Mouse (Mus musculus): Measurements from ENCODE around the gene Ncoa6.

DNA sequence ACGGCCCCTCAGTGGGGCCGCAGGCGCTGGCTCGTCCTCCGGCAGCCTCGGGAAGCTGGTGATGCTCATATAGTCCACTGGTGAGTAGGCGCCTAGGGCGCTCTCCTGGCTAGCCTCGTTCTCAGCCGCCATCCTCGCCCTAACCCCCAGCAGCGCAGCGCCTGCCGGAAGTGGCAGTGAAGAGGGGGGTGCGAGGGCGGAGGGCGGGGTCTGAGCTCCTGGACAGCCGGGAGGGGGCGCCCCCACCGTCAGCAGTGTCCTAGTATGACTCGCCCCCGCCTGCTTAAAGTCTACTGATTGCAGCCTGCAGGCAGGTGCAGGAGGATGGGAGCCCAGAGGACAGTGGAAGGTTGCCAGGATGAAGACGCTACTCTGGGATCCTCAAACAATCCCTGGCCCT is 41.0 kb upstream of the Ncoa6 start:
- 0 out of 2 replicates have a peak, but pooled peaks have one; percentile 16 for TF ChIP-seq CTCF (IDR thresholded peaks at IDR 0.05; ENCODE audit: low read depth)
- TF ChIP-seq EP300 (IDR thresholded peaks at IDR 0.05; ENCODE audit: low read depth): no peak
